Mouse (Mus musculus) c-Kit-positive CD71-positive TER-119-positive erythroid progenitor cells, embryonic 14.5 days (primary cell): ENCODE results near the gene Bex6.

Experiments used
- DNase-seq: peaks from one replicate; pipeline ENCODE4 v3.0.0-alpha.2; 2013; ENCODE audit warnings: low spot score

Bex6 gene

DNA sequence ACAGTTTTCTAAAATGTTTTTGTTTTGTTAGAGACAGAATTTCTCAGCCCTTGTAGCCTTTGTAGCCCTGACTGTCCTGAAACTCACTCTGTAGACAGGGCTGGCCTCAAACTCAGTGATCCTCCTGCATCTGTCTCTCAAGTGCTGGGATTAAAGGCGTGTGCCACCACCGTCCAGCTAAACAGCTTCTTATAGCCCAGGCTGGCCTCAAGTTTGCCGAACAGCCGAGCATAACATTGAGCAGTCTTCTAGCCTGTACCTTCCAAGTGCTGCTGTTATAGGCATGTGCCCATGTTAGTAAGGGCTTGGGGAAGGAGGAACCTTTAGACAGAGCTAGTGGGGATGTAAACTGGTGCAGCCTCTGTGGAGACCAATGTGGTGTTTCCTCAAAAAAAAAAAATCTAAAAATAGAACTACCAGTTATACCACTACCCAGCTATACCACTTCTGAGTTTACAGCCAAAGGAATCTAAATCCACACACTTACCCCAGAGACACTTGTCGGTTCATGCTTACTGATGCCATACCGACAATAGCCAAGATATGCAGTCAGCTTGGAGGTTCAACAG, at the start of gene Bex6:
Bex6 (plus strand) TSS at position 491 of the 569 bp plus-strand sequence.
- DNase-seq, result no peak

- peak; percentile 61 for DNase-seq
Measured at GRCm38 (mm10) chr16:32130190-32130826, 49.3 kb upstream of the Bex6 start.

GRCm38 (mm10) chr16:32133148-32133547, 46.5 kb upstream of the Bex6 start:
- no peak for DNase-seq

DNA sequence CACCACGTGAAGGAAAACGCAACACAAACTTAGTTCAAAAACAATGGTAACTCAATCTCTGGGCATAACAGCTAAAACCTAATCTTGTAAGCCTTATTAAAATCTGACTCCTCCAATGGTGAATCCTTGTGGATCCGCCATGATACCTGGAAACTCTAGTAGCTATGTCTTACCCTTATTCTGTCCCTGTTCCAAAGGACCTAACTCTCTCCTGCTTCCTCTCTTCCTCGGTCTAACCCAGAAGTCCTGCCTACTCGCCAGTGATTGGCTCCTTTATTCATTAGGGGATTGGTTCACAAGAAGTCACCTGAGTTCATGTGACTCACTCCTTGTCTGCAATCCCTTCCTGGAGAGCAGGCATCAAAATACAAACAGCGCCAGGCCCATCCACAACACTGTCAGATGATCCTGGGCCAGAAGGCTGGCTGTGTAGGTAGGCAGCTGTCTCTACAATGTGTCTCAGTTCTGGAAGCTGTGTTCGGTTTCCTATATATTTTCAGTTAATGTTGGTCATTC, 43.7 kb upstream of the Bex6 start:
- no peak for DNase-seq

GRCm38 (mm10) chr16:32138954-32139353, 40.7 kb upstream of the Bex6 start:
- no peak for DNase-seq

GRCm38 (mm10) chr16:32143766-32144165, 35.9 kb upstream of the Bex6 start:
- DNase-seq, result no peak

- DNase-seq, result no peak
Measured at GRCm38 (mm10) chr16:32144592-32144991, 35.0 kb upstream of the Bex6 start.

DNA sequence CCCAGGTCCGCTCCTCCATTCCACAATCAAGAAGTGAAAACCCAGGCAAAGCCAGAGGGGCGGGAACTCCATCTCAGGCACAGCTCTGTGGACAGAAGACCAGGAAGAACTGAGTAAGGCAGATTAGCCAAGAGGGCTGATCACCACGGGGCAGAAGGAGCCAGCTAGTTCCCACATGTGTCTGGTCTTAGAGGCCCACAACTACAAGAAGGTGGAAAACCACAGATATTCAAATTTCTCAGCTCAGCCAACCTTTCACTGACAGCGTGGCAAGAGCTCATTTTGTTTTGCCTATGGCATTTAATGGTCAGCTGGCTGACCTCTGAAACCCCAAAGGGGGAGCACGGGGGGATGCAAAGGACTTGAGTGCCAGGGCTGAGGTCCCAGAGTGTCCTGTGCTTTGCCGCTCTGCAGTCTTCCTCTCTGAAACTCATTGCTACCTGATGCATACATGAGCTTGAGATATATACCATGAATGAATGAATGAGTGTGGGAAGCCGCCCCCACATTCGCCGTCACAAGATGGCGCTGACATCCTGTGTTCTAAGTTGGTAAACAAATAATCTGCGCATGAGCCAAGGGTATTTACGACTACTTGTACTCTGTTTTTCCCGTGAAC, 31.9 kb upstream of the Bex6 start:
- no peak for DNase-seq

DNA sequence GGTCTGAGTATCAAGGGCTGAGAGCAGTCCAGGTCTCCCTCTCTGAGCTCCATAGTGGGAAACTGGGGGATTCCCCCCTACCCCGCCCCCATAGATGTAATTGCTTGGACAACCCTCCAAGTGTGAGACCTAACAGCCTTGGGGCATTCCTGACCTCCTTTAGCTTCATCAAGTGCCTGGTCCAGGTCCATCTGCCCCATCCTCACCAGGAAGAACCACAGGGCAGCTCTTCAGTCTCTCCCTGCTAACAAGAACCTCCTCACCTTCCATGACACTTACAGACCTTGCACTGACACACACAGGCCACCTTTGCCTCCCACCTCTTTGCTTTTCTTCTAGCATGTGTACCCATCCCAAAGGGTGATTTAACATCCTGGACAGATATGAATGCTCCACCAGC, 25.6 kb upstream of the Bex6 start:
- no peak for DNase-seq

DNA sequence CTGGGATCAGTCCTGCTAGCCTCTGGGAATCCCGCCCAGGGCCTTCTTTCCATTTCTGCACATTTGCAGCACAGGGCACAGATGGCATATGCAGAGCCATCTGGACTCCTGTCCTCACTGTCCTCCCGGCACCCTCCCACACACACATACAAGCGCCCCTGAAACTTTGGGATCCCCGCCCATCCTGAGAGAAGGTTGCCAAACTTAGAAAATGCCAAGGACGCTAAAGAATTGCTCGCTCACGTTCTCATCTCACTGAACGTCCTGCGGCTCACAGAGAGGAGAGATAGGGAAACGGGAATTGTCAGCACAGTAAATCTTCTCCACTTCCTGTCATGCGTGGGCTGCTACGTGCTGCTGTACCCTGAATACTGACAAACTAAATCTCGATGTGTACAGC, 25.2 kb upstream of the Bex6 start:
- no peak for DNase-seq

- DNase-seq, result no peak
Measured at GRCm38 (mm10) chr16:32156719-32157118, 22.9 kb upstream of the Bex6 start.

DNA sequence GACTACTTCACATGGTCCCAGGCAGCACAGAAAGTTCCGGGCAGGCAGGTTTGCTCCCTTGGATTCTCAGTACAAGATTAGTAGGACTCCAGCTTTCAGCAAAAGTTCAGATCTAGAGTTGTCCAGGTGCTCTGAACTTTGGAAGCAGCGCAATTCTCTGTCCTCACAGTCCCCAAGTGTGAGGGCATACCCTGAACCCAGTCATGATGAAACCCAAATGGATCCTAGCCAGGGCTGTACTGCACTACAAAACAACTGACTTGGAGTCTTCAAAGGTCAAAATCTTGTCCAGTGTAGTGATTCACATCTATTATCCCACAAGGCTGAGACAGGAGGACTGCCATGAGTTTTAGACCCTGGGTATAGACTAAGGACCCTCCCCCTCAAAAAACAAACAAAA, 22.3 kb upstream of the Bex6 start:
- no peak for DNase-seq

DNA sequence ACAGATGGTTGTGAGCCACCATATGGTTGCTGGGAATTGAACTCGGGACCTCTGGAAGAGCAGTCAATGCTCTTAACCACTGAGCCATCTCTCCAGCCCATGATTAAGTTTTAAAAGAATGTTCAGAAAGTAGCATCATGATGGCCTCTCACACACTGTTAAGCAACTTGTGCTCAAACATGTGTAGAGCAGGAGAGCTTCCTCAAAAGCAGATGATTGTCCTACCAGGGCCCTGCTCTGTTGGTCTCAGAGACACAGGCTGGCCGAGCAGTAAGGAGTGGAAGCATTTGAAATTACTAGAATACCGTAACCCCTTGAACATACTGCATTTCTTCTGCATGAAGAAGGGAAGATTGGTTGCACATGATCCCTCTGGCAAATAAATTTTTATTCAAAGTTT, 20.7 kb upstream of the Bex6 start:
- no peak for DNase-seq

DNA sequence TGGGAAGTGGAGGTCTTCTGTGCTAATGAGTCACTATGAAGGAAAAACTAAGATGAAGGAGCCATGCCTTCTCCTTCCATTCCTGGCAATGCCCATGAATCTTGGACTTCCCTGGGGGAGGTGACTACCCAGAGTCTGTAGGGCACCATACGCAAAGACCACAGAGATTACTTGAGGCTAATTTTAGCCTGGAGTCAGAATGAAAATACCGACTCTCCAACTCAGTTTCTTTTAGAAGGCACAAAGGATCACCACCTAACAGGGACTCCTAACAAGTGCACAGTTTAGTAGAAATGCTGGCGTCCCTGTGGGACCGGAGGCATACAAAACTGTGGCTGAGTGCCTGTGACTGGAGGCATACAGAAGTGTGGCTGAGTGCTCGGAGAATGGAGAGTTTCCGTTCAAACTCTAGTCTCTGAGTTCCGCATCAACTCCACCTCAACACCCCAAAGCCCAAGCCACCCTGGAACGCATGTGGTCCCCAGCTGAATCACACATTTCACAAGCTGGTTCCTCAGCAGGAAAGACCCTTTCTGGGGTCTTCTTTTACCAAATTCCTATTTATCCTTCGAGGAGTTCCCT, 18.8 kb upstream of the Bex6 start:
- DNase-seq, result no peak

GRCm38 (mm10) chr16:32163392-32163791, 16.2 kb upstream of the Bex6 start:
- DNase-seq, result peak; percentile 14

DNA sequence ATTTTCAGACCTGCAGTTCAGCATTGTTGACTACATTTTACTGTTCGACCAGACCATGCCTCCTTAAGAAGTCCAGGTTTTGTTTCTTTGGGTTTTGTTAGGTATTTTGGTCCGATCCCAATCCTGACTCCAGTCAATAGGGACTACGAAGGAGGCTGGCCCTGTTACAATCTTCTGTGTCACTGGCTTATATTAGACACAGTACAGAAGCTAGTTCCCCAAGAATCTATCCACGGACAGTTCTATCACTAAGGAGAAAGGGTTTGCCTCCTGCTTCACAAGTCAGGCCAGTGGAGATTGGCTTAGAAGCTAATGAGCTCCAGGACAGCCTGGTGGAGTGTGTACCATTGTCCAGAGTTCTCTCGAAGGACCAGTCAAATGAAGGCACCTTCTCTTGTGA, 15.7 kb upstream of the Bex6 start:
- DNase-seq, result peak; percentile 26

- peak; percentile 38 for DNase-seq
Measured at GRCm38 (mm10) chr16:32164396-32165027, 15.1 kb upstream of the Bex6 start.

GRCm38 (mm10) chr16:32165281-32165821, 14.3 kb upstream of the Bex6 start, which contains the start of gene Nrros:
Gene Nrros, minus strand, starts transcription at chr16:32165594.
- peak; percentile 62 for DNase-seq

DNA sequence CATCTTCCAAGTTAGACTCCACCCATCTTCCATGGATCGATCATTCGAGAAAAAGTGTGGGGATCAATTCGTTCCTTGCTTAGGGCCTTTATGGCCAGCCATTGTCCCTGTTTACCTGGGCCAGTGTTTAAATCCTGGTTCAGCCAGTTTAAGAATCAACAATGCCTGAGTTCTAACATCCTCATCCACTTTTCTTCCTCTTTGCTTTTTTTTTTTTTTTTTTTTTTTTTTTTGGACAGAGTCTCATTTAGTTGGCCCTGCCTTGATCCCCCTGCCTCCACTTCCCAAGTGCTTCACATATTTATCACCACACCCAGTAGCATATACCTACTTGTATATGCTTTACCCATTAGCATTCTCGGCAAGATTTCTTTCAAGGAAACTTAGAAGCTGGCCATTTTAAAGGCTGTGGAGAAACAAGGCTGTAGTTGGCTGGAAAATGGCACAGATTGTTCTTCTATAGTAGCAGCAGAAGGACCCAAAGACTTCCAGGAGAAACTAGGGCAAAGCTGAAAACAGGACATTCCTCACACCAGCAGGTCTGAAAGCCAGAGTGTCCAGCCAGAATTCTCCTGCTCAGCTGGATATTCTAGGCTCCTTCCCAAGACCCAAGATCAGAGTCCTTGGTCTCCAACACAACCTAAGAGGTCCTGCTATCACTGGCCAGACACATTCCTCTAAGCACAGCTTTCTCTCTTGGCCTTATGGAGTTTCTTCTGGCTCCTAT, 11.6 kb upstream of the Bex6 start:
- no peak for DNase-seq

- DNase-seq, result no peak
Measured at GRCm38 (mm10) chr16:32171031-32171731, 8.4 kb upstream of the Bex6 start.

GRCm38 (mm10) chr16:32173401-32173800, 6.2 kb upstream of the Bex6 start:
- DNase-seq, result no peak
